ENCODE assay signal across 7 mouse cellular contexts in the genomic region with DNA sequence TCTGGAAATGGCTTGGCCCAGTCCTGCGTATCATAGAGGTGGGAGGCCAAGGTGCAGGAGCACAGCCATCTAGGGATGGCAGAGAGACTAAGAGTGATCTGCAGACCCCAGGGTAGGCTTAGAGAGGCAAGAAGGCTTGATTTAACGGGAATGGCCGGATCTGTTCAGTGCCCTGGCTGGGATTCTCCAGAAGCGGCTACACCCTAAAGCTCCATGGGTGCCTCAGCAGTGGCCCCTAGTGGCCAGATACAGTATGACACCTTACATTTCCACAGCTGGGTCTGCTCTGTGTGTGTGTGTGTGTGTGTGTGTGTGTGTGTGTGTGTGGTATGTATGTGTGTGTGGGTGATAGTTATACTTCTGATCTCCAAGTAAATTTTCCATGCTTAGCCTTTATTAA.
DNase-seq lines count a peak whose midpoint lies in the region; ATAC-seq lines count a peak whose summit lies in the region.

No protein-coding gene starts in this region.

- peaks cover 32% of the 10 kb centered on the region for H3K4me1 ChIP-seq in intestine, embryonic 15.5 days (replicated peaks)

- no peaks in the 10 kb centered on the region for H3K27me3 ChIP-seq in intestine, embryonic 15.5 days (replicated peaks)

- H3K9ac ChIP-seq in intestine, embryonic 15.5 days = no peak overlapping the region

- peak; percentile 59 for DNase-seq in adrenal gland, adult 8-10 months
- peak; percentile 83 for DNase-seq in embryo, embryonic 11.5 days (ENCODE audit: low read depth, low spot score)
- DNase-seq in gastrocnemius, postnatal 4 days (ENCODE audit: low spot score in 2 of 2) = peak; percentile 83 to 90
- peak; percentile 94 to 97 for DNase-seq in left cerebral cortex, postnatal 14 days (ENCODE audit: low spot score in 2 of 2)
- DNase-seq in mesoderm, embryonic 11.5 days (ENCODE audit: low read depth, low spot score) = peak; percentile 90
- peak; percentile 89 for DNase-seq in right cerebral cortex, postnatal 4 days

- no peaks in the 10 kb centered on the region for H3K9me3 ChIP-seq in intestine, embryonic 15.5 days

- H3K4me2 ChIP-seq in intestine, embryonic 15.5 days (replicated peaks) = no peak overlapping the region

- no peaks in the 10 kb centered on the region for H3K36me3 ChIP-seq in intestine, embryonic 15.5 days

- intact Hi-C loops in left cerebral cortex, postnatal 14 days (cut with DNase I) = loop anchor here (1.0 kb wide), 1 partner anchor 79 kb away; no protein-coding TSS in a partner anchor

- ATAC-seq in intestine, embryonic 15.5 days = peak; percentile 79

- 28% methylated on average over 4 of the region's 4 CpGs for WGBS in intestine, embryonic 15.5 days

- no peak overlapping the region for H3K27ac ChIP-seq in intestine, embryonic 15.5 days

- H3K4me3 ChIP-seq in intestine, embryonic 15.5 days (replicated peaks) = no peak overlapping the region
